Mouse (Mus musculus): ENCODE results near the gene Arhgap23. TPM values are rescaled to one million over a fixed set of nuclear protein-coding genes. Genes with fewer than 3 reads are reported as not detected.
A peak's percentile ranks its signal among the peaks of the same experiment; 100 is the strongest.

Gene Arhgap23
- total RNA-seq, 2 experiments from 2014 or later = 16.0 to 18.0 TPM

DNA sequence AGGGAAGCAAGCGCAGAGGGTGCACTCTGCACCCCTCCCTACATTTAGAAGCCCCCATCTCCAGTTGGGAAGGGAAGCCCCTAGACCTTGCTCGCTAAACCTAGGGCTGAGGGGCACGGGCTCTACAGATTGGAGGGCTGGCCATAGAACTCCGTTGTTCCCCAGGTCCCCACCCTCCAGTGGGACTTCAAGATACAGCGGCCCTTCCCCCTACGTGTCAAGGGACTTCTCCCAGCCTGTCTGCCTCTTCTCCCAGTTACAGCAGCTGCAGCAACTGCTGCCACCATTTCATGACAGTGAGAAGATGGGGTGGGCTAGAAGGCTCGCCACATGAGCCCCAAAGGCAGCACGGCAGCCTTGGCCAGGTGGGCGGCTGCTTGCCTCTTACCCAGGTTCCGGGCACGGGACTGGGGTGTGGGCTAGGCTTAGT lies 10.6 kb upstream of the Arhgap23 start:
- DNase-seq = no peak
- intact Hi-C loops (cut with DNase I) = loop anchor here (5.0 kb wide), 1 partner anchor 223 kb away; the partner anchor contains the start of gene Epop

DNA sequence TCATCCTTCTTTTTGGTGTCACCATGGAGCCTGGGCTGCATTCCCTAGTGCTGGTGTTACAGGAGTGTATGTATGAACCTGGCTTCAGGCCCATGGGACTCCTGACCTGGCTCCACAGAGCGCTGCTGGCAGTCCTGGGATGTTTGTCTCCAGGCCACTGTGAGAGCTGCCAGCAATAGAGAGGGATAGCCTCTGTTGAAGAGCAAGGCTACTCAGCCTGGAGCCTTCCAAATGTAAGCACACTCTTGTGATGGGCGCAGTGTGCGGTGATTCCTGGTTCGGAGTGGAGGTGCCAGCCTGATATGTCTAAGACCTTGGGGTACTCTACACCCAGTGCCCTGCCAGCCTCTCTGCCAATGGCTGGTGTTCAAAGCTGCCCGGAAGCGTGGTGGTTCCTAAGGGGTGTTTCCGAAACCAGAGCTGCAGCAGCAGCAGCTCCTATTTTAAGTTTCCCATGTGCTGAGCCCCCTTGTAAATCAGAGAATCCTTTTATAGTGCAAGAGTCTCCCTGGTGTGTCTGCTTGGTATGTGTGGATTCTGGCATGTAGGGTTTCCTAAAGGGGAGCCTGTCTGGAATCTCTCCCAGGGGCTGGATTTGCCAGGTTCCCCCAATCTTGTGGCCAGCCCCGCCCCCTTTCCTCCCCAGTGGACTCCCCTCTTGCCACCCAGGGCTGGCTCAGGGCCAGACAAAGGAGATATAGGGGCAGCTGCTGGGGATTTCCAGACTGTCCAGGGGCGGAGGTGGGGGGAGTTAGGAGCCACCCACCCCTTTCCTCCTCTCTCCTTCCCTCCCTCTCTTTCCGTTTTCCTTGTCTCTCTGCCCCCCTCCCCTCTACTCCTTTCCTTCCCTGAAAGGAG lies 9.0 kb upstream of the Arhgap23 start:
- DNase-seq = peak; percentile 46 to 48

DNA sequence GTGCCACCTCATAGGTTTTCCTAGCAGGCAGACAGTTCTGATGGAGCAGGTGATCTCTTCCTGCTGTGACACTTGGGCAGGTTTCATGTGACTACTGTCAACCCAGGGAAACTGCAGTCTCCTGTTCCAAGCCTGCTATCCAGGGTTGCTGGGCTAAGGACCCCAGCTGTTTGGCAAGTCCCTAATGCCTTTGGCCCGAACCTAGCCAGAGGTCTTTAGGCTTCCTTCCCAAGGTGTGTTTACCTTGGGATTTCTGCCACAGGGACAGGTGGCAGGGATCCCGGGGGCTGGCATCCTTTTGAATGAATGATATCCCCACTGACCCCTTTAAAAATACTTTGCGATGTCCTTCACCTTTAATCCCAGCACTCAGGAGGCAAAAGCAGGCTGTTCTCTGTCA lies 7.9 kb upstream of the Arhgap23 start:
- no peak for DNase-seq
- intact Hi-C loops (cut with DNase I) = loop anchor here (5.0 kb wide), 1 partner anchor 220 kb away; the partner anchor contains the start of gene Epop

More for the DNA sequence above, 9.0 kb upstream of the Arhgap23 start:
- intact Hi-C loops (cut with DNase I) = loop anchor here (5.0 kb wide), 1 partner anchor 221 kb away; the partner anchor contains the start of gene Epop

DNA sequence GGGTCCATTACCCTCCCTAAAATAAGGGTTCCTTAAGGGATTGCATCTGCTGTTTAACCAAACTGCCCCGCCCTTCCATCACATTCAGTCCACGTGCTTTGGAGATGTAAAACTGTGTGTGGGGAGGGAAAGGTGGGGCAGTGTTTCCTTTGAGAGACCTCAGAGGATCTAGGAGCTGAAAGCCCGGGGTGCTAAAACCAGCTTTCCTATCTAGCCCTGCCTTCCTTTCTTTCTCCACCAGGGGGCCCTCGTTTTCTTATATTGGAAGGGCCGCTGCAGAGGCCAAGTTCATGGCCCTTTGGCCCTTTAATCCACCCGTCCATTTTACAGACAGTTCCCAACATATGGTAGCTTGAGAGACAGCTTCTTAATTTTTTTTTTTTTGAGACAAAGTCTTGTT lies 7.2 kb upstream of the Arhgap23 start:
- DNase-seq = peak; percentile 85 to 92
- intact Hi-C loops (cut with DNase I) = loop anchor here (1.0 to 5.0 kb wide), 3 partner anchors 25 to 219 kb away; partner anchors contain the start of gene Epop

DNA sequence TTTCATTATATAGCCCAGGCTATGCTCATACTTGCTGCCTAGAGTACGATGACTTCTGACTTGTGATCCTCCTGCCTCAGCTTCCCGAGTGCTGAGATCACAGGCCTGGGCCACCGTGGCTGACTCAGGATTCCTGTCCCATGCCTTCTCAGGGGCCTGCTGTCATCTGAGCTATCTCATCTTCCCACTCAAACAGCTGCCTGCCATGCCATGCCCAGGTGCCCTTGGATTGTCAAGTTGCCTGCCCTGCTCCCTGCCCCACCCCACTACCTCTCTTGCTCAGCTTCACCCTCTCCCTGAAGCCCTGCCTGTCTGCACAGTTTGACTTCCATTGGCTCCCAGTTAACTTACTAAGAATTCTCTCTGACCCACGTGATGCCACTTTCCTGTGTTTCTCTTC lies 4.4 kb upstream of the Arhgap23 start:
- intact Hi-C loops (cut with DNase I) = no loop called here
- no peak for DNase-seq

DNA sequence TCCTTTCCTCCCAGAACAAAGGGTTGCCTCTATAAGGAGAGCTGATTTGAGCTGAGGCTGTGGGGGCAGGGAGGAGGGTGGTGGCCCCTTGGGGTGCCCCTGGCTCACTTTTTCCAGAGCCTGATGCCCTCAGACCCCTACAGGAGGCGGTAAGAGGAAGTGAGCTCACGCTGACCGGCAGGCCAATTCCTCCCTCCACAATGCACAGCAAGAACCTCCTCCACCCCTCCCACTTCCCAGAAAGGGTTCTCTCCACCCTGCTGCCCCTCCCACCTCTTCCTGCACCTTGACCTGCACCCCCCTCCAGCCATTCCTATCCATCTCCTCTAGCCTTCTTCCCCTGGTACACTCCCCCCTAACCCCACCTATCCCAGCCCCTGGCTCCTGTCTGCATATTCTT lies 3.2 kb upstream of the Arhgap23 start:
- DNase-seq = peak; percentile 46 to 51
- intact Hi-C loops (cut with DNase I) = no loop called here

DNA sequence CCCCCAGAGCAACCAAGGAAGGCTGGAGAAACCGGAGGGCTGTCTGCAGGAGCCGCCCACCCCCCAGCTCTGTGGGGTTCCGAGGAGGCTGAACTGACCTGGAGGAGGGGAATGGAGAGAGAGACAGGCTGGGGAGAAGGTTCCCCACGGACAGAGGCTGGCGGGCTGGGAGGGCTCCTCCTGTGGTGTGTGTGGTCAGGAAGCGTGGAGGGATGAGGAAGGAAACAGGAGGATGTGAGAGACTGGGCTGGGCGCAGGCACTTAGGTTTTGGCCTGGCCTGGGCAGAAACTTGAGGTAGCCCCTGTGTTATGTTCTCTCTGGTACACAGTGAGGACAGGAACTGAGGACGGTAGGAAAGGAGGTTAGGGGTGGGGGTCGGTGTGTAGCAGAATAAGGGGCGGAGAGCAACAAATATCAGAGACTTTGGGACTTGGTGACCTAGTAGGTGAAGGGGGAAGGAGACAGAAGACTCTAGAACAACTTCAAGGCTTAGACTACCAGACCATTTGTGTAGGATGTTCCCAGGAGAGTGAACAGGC lies 2.5 kb upstream of the Arhgap23 start:
- peak in 1 of 2 experiments; percentile 34 for DNase-seq
- intact Hi-C loops (cut with DNase I) = no loop called here

DNA sequence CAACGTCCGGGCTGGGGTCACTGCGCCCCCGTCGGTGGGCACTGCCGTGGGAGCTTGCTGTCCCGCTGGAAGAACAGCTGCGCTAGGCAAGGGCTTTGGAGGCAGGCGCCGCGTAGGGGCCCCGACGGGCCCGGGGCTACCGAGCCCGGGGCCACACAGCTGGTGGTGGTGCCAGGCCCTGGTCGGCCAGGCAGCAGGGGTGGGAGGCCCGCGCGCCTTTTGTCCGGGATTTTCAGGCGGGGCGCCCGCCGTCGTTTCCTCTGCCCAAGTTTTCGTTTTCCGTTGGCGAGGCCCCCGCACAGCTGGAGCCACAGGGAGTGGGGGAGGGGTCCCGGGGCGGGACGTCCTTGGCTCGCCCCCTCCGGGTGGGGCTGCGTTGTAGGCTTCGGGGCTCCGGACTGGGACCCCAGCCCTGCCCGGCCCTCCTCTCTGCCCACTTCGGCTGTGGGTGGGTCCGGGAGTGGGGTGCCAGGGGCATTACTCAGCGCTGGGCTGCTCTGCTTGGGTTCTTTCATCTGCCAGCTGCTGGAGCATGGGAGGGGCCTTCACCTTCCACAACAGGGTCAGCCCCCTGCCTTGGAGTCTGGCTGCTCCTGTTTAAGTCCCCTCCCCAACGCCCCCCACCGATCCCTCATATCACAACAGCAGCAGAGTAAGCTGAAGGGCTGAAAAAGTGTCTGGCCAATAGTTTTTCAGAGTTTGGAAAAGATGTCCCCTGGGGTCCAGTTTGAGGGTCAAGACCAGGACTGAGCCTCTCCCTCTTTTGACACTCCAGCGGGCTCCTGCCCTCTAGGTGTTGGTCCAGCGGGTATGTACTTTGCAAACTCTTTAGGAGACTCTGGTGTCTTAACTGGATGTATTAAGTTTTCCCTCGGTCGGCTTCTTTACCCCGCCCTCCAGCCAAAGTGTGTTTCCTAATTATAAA lies 641 bp downstream of the Arhgap23 start:
- peak; percentile 60 to 74 for DNase-seq
- intact Hi-C loops (cut with DNase I) = no loop called here

DNA sequence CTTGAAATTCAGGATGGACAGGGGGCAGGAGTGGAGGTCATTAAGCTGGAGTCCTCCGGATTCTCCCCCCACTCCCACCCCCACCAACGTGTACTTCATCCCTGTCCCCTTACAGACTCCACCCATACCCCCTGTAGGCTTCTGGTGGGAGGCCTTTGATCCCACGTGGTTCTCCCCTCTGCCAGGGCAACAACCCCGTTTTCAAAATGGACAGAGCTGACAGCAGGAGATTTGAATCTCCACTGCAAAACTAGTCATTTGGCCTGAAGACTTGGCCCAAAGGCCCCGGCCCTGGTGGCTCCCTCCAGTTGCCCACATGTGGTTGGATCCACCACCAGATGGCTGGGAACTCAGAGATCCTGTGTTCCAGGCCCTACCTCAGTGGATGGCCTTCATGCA lies 1.3 kb downstream of the Arhgap23 start:
- intact Hi-C loops (cut with DNase I) = no loop called here
- no peak for DNase-seq

DNA sequence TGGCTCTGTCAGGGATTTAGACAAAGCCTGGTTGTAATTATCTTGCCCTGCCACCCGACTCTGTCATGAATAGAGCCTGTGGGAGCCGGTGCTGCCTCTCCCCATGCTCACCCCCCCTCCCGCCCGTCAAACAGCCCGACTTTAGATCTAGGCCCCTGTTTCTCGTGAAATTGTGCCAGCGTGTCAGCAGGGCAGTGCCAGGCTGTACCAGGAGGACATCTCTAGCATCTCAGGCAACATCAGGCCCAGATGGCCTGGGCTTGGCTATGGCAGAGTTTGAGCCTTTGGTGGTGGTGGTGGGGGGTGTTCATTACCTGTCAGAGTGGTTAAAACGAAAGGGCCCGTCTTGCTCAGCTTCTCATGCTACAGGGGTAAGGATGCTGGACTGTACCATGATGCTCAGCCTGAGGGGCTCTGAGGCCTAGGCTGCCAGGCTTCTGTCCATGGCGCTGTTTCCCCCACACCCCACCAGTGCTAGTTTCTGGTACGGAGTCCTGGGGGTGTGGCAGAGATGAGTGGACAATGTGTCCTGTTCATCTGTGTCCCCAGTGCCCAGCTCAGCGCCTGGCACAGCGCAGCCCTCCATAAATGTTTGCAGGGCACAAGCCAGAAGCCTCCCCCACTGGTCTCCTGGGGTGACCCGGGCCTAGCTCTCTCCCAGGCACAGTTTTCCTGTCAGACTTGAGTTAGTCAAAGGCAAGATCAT lies 3.7 kb downstream of the Arhgap23 start:
- DNase-seq = no peak
- intact Hi-C loops (cut with DNase I) = no loop called here

DNA sequence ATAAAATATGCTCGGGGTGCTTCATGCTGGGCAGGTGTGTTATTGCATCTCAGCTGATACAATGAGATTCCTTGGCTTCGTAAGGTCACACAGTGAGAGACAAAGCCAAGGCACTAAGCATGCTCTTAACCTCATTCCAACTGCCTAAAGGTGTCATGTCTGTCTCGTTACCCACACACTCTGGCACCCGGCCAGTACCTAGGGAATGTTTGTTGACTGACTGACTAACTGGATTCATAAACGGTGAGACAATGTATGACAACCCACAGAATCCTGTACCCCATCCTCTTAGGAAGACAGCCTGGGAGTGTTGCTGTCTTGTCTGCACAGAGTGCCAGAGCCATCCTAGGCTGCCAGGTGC lies 4.2 kb downstream of the Arhgap23 start:
- intact Hi-C loops (cut with DNase I) = no loop called here
- DNase-seq = no peak

DNA sequence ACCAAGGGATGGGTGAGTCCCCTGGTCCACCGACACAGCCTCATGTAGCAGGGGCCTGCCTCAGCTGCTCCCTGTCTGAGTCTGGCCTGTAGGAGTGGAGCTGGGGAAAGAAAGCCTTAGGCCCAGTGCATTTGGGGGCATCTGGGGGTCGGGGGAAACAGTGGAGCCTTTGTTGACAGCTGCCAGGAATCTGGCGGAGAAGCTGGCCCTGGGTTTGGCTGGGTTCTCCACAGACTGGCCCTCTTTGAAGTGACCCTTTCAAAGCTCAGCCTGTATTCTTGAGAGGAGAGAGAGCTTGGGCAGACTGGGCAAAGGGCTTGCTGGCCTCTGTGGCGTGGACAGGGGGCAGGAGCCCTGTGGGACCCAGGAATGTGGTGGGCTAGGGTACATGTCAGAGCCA lies 7.2 kb downstream of the Arhgap23 start:
- intact Hi-C loops (cut with DNase I) = no loop called here
- no peak for DNase-seq

DNA sequence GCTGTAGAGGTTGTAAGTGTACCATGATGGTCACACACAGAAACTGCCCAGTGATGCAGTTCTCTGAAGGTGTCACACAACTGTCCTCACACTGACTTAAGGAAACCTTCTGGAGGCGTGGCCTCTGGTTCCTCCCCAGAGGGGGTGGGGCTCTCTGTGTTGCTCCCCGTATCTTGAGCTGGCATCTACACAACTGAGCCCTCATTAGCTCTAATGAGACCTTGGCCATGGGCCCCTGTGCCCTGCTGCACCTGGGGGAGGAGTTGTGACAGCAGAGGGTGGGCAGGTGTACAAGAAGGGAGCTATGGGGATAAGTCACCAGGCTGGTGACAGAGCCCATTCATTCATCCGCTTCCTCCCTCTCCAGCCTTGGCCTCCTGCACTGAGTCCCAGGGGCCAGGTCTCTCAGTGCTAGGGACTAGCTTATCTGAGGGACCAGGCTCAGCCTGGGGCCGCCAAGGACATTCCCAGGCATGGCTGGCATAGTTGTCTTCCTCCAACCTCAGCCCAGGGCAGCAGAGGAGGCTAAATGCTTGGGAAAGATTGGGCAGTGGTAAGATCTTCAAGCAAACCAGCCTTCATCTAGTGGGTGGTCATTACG lies 8.9 kb downstream of the Arhgap23 start:
- DNase-seq = no peak
- intact Hi-C loops (cut with DNase I) = no loop called here

DNA sequence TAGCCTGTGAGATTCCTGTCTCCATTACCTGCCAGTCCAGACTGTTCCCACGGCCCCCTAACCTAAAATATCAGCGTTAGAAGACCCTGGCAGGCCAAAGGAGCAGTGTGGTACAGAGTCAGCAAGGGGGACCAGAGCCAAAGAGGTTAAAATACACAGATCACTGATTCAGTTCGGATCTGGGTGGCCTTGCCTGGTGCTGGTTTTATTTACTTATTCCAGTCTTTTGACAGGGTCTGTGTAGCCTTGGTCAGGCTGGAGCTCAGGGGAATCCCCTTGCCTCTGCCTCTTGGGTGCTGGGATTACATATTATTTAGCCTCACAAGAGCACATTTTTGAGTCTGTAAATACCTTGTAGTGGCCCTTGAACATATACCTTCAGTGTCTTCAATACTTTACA lies 9.5 kb downstream of the Arhgap23 start:
- intact Hi-C loops (cut with DNase I) = no loop called here

DNA sequence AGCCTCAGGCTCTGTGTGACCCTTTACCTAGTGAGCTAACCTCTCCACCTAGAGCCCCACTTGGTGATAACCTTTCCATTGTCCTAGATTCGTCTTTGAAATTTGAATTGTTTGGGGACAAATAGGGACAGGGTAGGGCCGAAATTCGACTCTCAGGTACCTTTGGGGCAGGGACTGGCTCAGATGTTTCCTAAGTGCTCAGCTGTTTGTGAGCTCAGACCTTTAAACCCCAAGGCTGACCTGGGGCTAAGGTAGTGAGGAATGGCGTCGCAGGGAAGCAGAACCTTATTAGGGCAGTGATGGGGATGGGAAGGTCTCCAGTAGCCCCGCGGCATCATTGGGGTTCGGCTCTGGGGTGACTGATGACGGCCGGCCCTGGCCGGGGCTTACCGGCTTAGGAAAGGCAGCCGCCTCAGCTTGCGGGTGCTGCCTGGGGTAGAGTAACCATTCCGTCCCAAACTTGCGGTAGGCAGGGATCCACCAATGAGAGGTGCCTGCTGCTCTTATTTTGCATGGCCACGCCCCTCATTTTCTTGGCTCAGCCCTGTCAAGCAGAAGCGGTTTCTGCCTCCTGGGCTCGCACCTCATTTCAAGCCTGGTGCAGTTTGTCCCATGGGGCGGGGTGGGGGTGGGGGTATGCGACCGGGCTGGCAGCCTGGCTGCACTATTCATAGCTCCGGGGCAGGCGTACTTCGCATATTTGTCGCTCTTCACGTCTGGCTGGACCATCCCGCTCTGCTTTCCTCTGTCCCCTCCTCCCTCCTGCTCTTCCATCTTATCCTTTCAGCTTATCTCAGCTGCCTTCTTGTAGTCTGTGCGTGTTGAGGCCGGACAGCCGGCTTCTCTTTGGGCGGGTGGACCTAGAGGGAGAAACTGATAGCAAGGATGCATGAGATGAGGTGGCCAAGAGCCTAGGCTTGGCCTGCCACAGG lies 12.7 kb downstream of the Arhgap23 start:
- DNase-seq = peak; percentile 78
- intact Hi-C loops (cut with DNase I) = no loop called here

More for the DNA sequence above, 9.5 kb downstream of the Arhgap23 start:
- no peak for DNase-seq

DNA sequence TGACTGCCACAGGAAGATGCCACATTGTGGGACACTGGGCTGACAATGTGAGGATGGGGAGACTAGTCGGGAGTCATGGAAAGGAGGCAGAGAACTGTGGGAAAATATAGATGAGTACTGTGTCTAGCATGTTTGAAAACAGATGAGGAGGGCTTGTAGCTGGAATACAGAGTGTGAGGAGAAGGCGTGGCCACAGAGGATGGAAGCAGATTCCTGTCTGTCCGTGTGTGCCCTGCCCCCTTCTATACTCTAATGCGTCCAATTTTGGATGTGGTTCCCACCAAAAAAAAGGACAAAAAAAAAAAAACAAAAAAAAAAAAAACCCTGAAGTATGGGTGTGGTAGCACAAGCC lies 13.4 kb downstream of the Arhgap23 start:
- intact Hi-C loops (cut with DNase I) = no loop called here
- DNase-seq = no peak

DNA sequence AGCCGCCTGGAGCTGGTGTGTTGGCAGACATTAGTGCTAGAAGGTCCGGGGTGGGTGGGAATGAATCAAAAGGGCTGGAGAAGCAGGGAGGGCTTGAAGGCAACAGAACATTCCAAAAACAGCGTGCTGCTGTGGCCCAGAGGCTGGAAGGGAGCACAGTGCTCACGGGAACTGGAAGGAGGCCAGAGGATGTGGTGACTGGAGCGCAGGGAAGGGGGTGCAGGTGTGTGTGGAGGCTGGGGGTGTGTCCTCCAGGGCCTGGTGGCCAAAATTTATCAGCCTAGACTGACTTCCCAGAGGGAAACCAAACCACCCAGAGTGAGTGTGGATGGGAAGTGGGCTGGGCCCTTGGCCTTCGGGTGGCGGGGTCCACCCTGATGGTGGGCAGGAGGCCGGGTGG lies 14.3 kb downstream of the Arhgap23 start:
- intact Hi-C loops (cut with DNase I) = no loop called here
- peak in 1 of 2 experiments; percentile 52 for DNase-seq

DNA sequence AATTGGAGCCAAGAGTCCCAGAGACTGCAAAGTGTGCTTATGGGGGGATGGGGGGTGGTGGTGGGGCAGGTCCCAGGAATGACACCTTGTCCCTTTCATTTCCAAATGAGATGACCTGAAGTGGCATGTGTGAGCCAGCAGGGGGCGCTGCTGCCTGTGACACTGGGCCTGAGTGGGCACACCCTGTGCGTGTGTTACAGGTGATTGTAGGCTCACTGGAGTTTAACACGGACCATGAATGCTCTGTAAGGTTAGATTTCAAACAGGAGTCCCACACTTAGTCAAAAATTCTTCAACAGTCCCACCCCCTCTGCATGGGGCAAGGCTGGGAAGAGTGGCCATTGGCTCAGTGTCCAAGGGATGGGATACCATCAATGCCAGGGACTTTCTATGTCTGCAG lies 16.7 kb downstream of the Arhgap23 start:
- intact Hi-C loops (cut with DNase I) = loop anchor here (1.0 to 2.0 kb wide), 2 partner anchors 19 to 37 kb away; no protein-coding TSS in a partner anchor
- DNase-seq = peak; percentile 76 to 79
